Comparison of ENCODE assay signal across 22 mouse cellular contexts in the genomic region with DNA sequence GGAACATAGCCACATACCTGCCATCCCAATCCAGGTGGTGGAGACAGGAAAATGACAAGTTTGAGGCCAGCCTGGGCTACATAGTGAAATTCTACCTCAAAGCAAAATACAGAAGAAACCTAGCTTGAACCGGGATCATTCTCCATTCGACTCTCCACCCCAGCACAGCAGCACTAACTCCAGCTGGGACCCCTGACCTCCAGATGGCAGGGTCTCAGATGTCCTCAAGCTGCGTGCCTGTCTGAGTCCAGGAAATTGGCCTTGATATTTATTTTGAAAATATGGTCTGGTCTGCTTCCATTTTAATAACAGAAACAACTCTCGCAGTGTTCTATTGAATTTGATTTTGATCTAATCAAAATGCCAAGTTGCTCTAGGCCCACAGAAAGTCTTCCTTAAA.
A peak's percentile ranks its signal among the peaks of the same experiment; 100 is the strongest.
DNase-seq lines count a peak whose midpoint lies in the region; ATAC-seq lines count a peak whose summit lies in the region.
"Had no signal": no experiment of that assay in that cellular context is flagged by ENCODE, and none has a peak within 500 bp of the region (broad histone marks: within the 10 kb centered on the region; RNA-seq: fewer than 3 reads in every experiment).

No protein-coding gene starts in this region.

- no peak overlapping the region for H3K9ac ChIP-seq in hindbrain, embryonic 11.5 days (ENCODE audit: low read depth, low read length)
- no peak overlapping the region for H3K9ac ChIP-seq in hindbrain, embryonic 13.5 days
- no peak overlapping the region for H3K9ac ChIP-seq in midbrain, embryonic 13.5 days (replicated peaks)
- H3K9ac ChIP-seq in embryonic facial prominence, embryonic 11.5 days (replicated peaks; ENCODE audit: low read length) = no peak overlapping the region
- H3K9ac ChIP-seq: embryonic facial prominence, embryonic 15.5 days had no signal

- no peak overlapping the region for H3K4me3 ChIP-seq in hindbrain, embryonic 11.5 days (ENCODE audit: low read depth, low read length)
- H3K4me3 ChIP-seq in hindbrain, embryonic 13.5 days = no peak overlapping the region
- H3K4me3 ChIP-seq in midbrain, embryonic 10.5 days = no peak overlapping the region
- no peak overlapping the region for H3K4me3 ChIP-seq in midbrain, embryonic 13.5 days (replicated peaks)
- no peak overlapping the region for H3K4me3 ChIP-seq in embryonic facial prominence, embryonic 11.5 days (ENCODE audit: low read depth, low read length)
- H3K4me3 ChIP-seq: embryonic facial prominence, embryonic 15.5 days; heart, adult 2 months; neural tube, embryonic 13.5 days had no signal

- no peak overlapping the region for H3K4me2 ChIP-seq in hindbrain, embryonic 11.5 days (replicated peaks; ENCODE audit: low read depth, low read length)
- no peak overlapping the region for H3K4me2 ChIP-seq in hindbrain, embryonic 13.5 days
- H3K4me2 ChIP-seq in midbrain, embryonic 13.5 days (replicated peaks) = no peak overlapping the region
- no peak overlapping the region for H3K4me2 ChIP-seq in embryonic facial prominence, embryonic 11.5 days (ENCODE audit: low read depth, low read length)
- H3K4me2 ChIP-seq: embryonic facial prominence, embryonic 15.5 days; neural tube, embryonic 13.5 days had no signal

- no peaks in the 10 kb centered on the region for H3K9me3 ChIP-seq in hindbrain, embryonic 11.5 days (ENCODE audit: control insufficient read depth, low read length)
- H3K9me3 ChIP-seq in hindbrain, embryonic 13.5 days = no peaks in the 10 kb centered on the region
- no peaks in the 10 kb centered on the region for H3K9me3 ChIP-seq in midbrain, embryonic 10.5 days (replicated peaks)
- no peaks in the 10 kb centered on the region for H3K9me3 ChIP-seq in midbrain, embryonic 13.5 days
- no peaks in the 10 kb centered on the region for H3K9me3 ChIP-seq in embryonic facial prominence, embryonic 11.5 days (replicated peaks; ENCODE audit: control insufficient read depth, low read length)
- H3K9me3 ChIP-seq: embryonic facial prominence, embryonic 15.5 days; neural tube, embryonic 13.5 days had no signal

- no peak overlapping the region for H3K27ac ChIP-seq in hindbrain, embryonic 11.5 days (ENCODE audit: low read depth, low read length)
- H3K27ac ChIP-seq in hindbrain, embryonic 13.5 days = no peak overlapping the region
- peak overlapping the region; percentile 24 for H3K27ac ChIP-seq in midbrain, embryonic 10.5 days (replicated peaks)
- H3K27ac ChIP-seq in midbrain, embryonic 13.5 days = no peak overlapping the region
- no peak overlapping the region for H3K27ac ChIP-seq in embryonic facial prominence, embryonic 11.5 days (replicated peaks; ENCODE audit: low read depth, low read length)
- H3K27ac ChIP-seq: embryonic facial prominence, embryonic 15.5 days; heart, adult 2 months; neural tube, embryonic 13.5 days had no signal

- no peaks in the 10 kb centered on the region for H3K27me3 ChIP-seq in hindbrain, embryonic 11.5 days (ENCODE audit: control insufficient read depth, insufficient read depth, low read length)
- no peaks in the 10 kb centered on the region for H3K27me3 ChIP-seq in hindbrain, embryonic 13.5 days
- H3K27me3 ChIP-seq in midbrain, embryonic 10.5 days (ENCODE audit: low read depth, poor library complexity, severe bottlenecking) = no peaks in the 10 kb centered on the region
- H3K27me3 ChIP-seq in midbrain, embryonic 13.5 days = no peaks in the 10 kb centered on the region
- no peaks in the 10 kb centered on the region; the same call in 1 of the 2 replicates for H3K27me3 ChIP-seq in embryonic facial prominence, embryonic 11.5 days (ENCODE audit: control insufficient read depth, insufficient read depth, low read length)
- H3K27me3 ChIP-seq: embryonic facial prominence, embryonic 15.5 days; neural tube, embryonic 13.5 days had no signal

- H3K36me3 ChIP-seq in hindbrain, embryonic 11.5 days (ENCODE audit: control insufficient read depth, insufficient read depth, low read length) = no peaks in the 10 kb centered on the region
- no peaks in the 10 kb centered on the region for H3K36me3 ChIP-seq in hindbrain, embryonic 13.5 days
- no peaks in the 10 kb centered on the region for H3K36me3 ChIP-seq in midbrain, embryonic 10.5 days
- H3K36me3 ChIP-seq in midbrain, embryonic 13.5 days = no peaks in the 10 kb centered on the region
- no peaks in the 10 kb centered on the region for H3K36me3 ChIP-seq in embryonic facial prominence, embryonic 11.5 days (replicated peaks; ENCODE audit: control insufficient read depth, insufficient read depth, low read depth, low read length)
- H3K36me3 ChIP-seq: embryonic facial prominence, embryonic 15.5 days; neural tube, embryonic 13.5 days had no signal

- DNase-seq in hindbrain, embryonic 11.5 days (ENCODE audit: low spot score) = peak; percentile 39
- peak; percentile 29 for DNase-seq in midbrain, embryonic 10.5 days (ENCODE audit: low spot score)
- peak; percentile 56 for DNase-seq in embryonic facial prominence, embryonic 11.5 days (ENCODE audit: low spot score)
- DNase-seq in lung, postnatal 36 days = peak; percentile 55
- DNase-seq in frontal cortex, adult 2 months (ENCODE audit: extremely low spot score in 1 of 2, low spot score in 1 of 2) = no peak
- DNase-seq in adrenal gland, adult (ENCODE audit: inconsistent age in 2 of 2, low spot score in 1 of 2) = no peak
- DNase-seq: cerebellum, adult 11 months; cerebellum, adult 9-11 months; gastrocnemius, postnatal 14 days; heart, adult 2 months; heart, postnatal 36 days; left cerebral cortex, postnatal 4 days; midbrain, embryonic 14.5 days; thymus, adult 18-20 months; thymus, postnatal 4 days had no signal

- 46% methylated on average over 4 of the region's 4 CpGs for WGBS in hindbrain, embryonic 11.5 days
- WGBS in hindbrain, embryonic 13.5 days = 55% methylated on average over 4 of the region's 4 CpGs
- 72% methylated on average over 4 of the region's 4 CpGs for WGBS in midbrain, embryonic 10.5 days
- WGBS in midbrain, embryonic 13.5 days = 66% methylated on average over 4 of the region's 4 CpGs
- 24% methylated on average over 4 of the region's 4 CpGs for WGBS in embryonic facial prominence, embryonic 11.5 days

- no peaks in the 10 kb centered on the region for H3K4me1 ChIP-seq in hindbrain, embryonic 11.5 days (replicated peaks; ENCODE audit: control insufficient read depth, insufficient read depth, low read length)
- peaks cover 25% of the 10 kb centered on the region for H3K4me1 ChIP-seq in hindbrain, embryonic 13.5 days (replicated peaks)
- H3K4me1 ChIP-seq in midbrain, embryonic 10.5 days = peaks cover 29% of the 10 kb centered on the region
- H3K4me1 ChIP-seq in midbrain, embryonic 13.5 days (replicated peaks) = peaks cover 29% of the 10 kb centered on the region
- no peaks in the 10 kb centered on the region for H3K4me1 ChIP-seq in embryonic facial prominence, embryonic 11.5 days (ENCODE audit: control insufficient read depth, insufficient read depth, low read length)

- no peak for ATAC-seq in hindbrain, embryonic 11.5 days (ENCODE audit: low FRiP score)
- ATAC-seq in hindbrain, embryonic 13.5 days (ENCODE audit: low FRiP score) = no peak
- ATAC-seq in midbrain, embryonic 13.5 days = no peak
- no peak for ATAC-seq in embryonic facial prominence, embryonic 11.5 days (replicated peaks; ENCODE audit: insufficient number of reproducible peaks, low FRiP score, low TSS enrichment, low read depth)
- ATAC-seq: forebrain, embryonic 14.5 days; hindbrain, embryonic 16.5 days; intestine, embryonic 16.5 days had no signal

Comparison
In these comparisons a context has a peak if more than half of its experiments do, and no peak if none do; other contexts are left out.
1. DNase-seq: peak in hindbrain, embryonic 11.5 days (single experiment), midbrain, embryonic 10.5 days (single experiment), embryonic facial prominence, embryonic 11.5 days (single experiment) and lung, postnatal 36 days (single experiment); none in frontal cortex, adult 2 months (0 of 2) and adrenal gland, adult (0 of 2).